Mouse (Mus musculus) heart, embryonic 12.5 days (tissue): ENCODE measurements around the gene Usp47. TPM values are rescaled to one million over a fixed set of nuclear protein-coding genes. Genes with fewer than 3 reads are reported as not detected.
A peak's percentile ranks its signal among the peaks of the same experiment; 100 is the strongest.

ENCODE experiments used
- ATAC-seq: fragments of 200-750 bp; cut with Nextera tagmentation; 2 replicates; pipeline ENCODE4 v1.8.0; 2017; ENCODE audit warnings: moderate TSS enrichment, moderate library complexity; ENCODE audit not compliant: insufficient number of reproducible peaks, low FRiP score
- H3K27ac ChIP-seq: fragments of 300-500 bp; sonication (generic); 2 replicates; pipeline ENCODE4 v1.5.1; 2016; ENCODE audit warnings: mild to moderate bottlenecking, moderate library complexity; ENCODE audit not compliant: poor library complexity, severe bottlenecking
- H3K27me3 ChIP-seq: fragments of 300-500 bp; sonication (generic); replicated peaks from 2 replicates; pipeline ENCODE4 v1.6.1; 2016; ENCODE audit warnings: mild to moderate bottlenecking, moderate library complexity
- H3K36me3 ChIP-seq: fragments of 300-500 bp; sonication (generic); 2 replicates; pipeline ENCODE4 v1.6.1; 2016; ENCODE audit warnings: mild to moderate bottlenecking, moderate library complexity
- H3K4me1 ChIP-seq: fragments of 300-500 bp; sonication (generic); replicated peaks from 2 replicates; pipeline ENCODE4 v1.6.1; 2016; ENCODE audit warnings: mild to moderate bottlenecking
- H3K4me2 ChIP-seq: fragments of 300-500 bp; sonication (generic); 2 replicates; pipeline ENCODE4 v1.6.1; 2016; ENCODE audit warnings: mild to moderate bottlenecking, moderate library complexity
- H3K4me3 ChIP-seq: fragments of 300-500 bp; sonication (generic); 2 replicates; pipeline ENCODE4 v1.5.1; 2016; ENCODE audit warnings: mild to moderate bottlenecking
- H3K9ac ChIP-seq: fragments of 300-500 bp; sonication (generic); 2 replicates; pipeline ENCODE4 v1.6.1; 2016; ENCODE audit warnings: mild to moderate bottlenecking, moderate library complexity
- H3K9me3 ChIP-seq: fragments of 300-500 bp; sonication (generic); replicated peaks from 2 replicates; pipeline ENCODE4 v1.6.1; 2016; ENCODE audit warnings: mild to moderate bottlenecking, moderate library complexity
- WGBS: fragments of 180-500 bp; shearing (Covaris S2); methylation state at CpG from one replicate; pipeline ENCODE4 v1.1.7; 2016; 5-methylcytosine and 5-hydroxymethylcytosine counted together
- polyA plus RNA-seq: library from polyadenylated mRNA; unstranded; fragments of >200 nt; fragmentation: Nextera tagmentation; extraction: Ambion mirVana; gene quantifications from 2 replicates; pipeline ENCODE4 v1.2.1, GENCODE M21; 2016

Usp47 gene
- polyA plus RNA-seq, 1 experiment from 2014 or later, result 93.3 TPM

DNA sequence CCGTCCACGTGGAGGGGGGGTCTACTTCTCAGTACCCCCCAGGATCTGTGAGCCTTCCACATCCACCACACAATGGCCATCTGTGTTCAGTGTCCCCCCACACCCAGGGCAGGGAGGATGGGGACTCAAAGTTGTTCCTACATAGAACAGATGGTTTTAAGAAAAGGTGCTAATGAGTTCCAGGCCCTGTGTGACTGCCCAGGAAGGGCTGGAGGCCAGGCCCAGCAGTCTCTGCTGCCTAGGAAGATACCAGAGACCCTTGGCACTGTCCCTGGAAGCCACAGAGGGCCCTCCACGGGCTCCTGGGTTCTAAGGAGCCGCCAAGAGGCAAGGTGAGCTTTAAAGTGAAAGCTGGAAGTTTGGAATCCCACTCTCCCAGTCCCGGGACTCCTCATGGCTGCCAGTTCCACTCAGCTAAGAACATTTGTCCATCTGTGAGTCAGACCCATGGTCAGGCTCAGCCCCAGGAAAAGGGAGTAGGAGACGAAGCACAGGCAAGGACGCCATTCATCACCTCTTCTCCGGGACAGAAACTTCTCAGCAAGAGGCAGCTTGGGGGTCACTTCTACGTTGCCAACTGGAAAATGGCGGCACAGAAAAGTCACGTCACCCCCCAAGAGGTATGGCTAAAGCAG, 98.7 kb downstream of the Usp47 start:
- Histone ChIP-seq H3K36me3 (peaks cover 27% of the 10 kb centered on the region; the same call in 1 of the 2 replicates), H3K4me2 (no peak overlapping the region), H3K27ac (no peak overlapping the region), H3K27me3 (no peaks in the 10 kb centered on the region), H3K9ac (no peak overlapping the region), H3K4me1 (peaks cover 48% of the 10 kb centered on the region), H3K9me3 (no peaks in the 10 kb centered on the region), H3K4me3 (no peak overlapping the region)
- 56% methylated on average over 11 of the region's 11 CpGs for WGBS
- no peak for ATAC-seq

- H3K36me3 ChIP-seq, result peaks cover 13% of the 10 kb centered on the region; the same call in 1 of the 2 replicates
- no peaks in the 10 kb centered on the region for H3K9me3 ChIP-seq
- H3K4me1 ChIP-seq, result peaks cover 65% of the 10 kb centered on the region
- no peak overlapping the region for H3K27ac ChIP-seq
- 82% methylated on average over 5 of the region's 5 CpGs for WGBS
- no peak for ATAC-seq
- no peak overlapping the region for H3K4me2 ChIP-seq
- no peaks in the 10 kb centered on the region for H3K27me3 ChIP-seq
- no peak overlapping the region for H3K9ac ChIP-seq
- H3K4me3 ChIP-seq, result no peak overlapping the region
These were observed 100.3 kb downstream of the Usp47 start for GRCm38 (mm10) chr7:112123612-112124011.

DNA sequence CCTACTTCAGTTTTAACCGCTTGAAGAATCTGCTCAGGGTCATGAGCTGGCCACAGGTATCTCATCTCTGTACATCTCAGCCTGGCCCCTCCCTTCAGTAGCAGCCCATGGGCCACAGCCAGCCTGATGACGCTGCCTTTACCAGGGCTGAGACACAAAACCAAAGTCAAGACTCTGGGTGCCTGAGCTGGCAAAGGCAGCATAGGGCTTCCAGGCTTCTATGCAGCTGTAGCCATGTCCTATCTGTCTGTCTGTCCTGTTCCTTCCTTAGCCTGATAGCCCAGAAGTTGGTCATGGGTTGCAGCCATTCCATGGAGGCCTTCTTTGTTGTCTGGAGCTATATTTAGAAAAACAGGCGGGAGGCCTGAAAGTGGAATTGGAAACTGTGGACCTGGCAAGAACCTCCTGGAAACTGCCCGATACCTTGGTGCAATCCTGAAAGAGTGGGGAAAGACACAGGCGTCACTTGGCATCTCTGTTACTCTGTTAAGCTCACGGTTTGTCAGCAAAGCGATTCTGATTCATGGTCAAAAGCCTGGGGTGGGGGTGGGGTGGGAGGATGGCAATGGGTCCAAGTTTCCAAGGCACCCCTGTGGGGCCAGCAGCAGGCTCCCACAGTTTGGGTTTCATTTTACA, 102.4 kb downstream of the Usp47 start:
- H3K4me2 ChIP-seq, result no peak overlapping the region
- no peak overlapping the region for H3K9ac ChIP-seq
- 62% methylated on average over 7 of the region's 7 CpGs for WGBS
- ATAC-seq, result no peak
- H3K27ac ChIP-seq, result peak overlapping the region; percentile 69
- H3K36me3 ChIP-seq, result peaks cover 1% of the 10 kb centered on the region; the same call in 1 of the 2 replicates
- H3K27me3 ChIP-seq, result no peaks in the 10 kb centered on the region
- no peaks in the 10 kb centered on the region for H3K9me3 ChIP-seq
- H3K4me3 ChIP-seq, result no peak overlapping the region
- peaks cover 83% of the 10 kb centered on the region for H3K4me1 ChIP-seq

DNA sequence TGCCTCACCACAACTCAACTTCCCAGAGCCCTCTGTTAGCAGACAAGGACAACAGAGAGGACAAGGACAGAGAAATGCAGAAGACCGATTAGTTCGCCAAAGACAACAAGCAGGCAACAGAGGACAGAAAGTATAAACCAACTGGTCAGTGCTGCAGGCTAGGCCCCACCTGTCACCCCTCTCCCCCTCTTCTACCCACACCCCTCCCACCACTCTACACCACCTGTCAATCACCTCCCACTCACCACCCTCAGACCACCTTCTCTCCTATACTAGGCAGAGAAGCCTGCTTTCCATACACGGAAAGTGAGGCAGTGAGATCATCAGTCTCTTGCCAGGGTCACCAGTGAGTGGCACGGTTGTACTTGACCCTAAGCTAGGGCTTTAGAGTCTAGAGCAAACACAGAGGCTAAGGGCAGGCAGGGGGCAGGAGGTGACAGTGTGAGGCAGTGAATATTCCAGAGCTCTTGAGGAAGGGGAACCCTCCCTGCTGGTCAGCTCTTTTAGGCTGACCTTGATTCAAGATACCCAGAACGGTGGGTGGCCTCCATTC, 103.9 kb downstream of the Usp47 start:
- Histone ChIP-seq H3K4me2 (no peak overlapping the region), H3K27ac (peak overlapping the region; percentile 65), H3K4me1 (peaks cover 69% of the 10 kb centered on the region), H3K9ac (no peak overlapping the region), H3K36me3 (no peaks in the 10 kb centered on the region), H3K27me3 (no peaks in the 10 kb centered on the region), H3K4me3 (no peak overlapping the region), H3K9me3 (no peaks in the 10 kb centered on the region)
- WGBS, result 47% methylated on average over 5 of the region's 5 CpGs
- ATAC-seq, result peak; percentile 38; the same call in 1 of the 2 replicates

GRCm38 (mm10) chr7:112127954-112128353, 104.7 kb downstream of the Usp47 start:
- Histone ChIP-seq H3K4me2 (no peak overlapping the region), H3K36me3 (no peaks in the 10 kb centered on the region), H3K9ac (no peak overlapping the region), H3K4me3 (no peak overlapping the region), H3K27me3 (no peaks in the 10 kb centered on the region), H3K27ac (peak overlapping the region; percentile 65; the same call in 1 of the 2 replicates), H3K4me1 (peaks cover 62% of the 10 kb centered on the region), H3K9me3 (no peaks in the 10 kb centered on the region)
- no peak for ATAC-seq
- 81% methylated on average over 4 of the region's 4 CpGs for WGBS

DNA sequence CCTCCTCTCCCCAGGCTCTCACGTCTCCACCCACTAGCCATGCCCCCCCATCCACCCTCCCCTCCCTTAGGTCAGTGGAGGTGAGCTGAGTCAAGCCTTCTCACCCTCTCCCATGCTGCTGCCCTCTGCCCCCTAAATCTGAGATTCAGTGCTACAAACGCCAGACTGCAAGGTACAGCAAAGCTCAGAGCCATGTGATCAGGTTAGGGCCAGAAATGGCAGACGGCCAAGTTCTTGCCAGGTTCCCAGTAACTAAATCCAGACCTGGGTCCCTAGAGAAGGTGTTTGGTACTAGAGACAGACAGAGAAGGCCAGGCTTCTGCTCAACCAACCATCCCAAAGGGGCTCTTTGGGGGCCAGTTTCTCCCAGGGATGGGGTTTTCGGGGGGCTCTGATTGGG, 105.5 kb downstream of the Usp47 start:
- H3K27ac ChIP-seq, result peak overlapping the region; percentile 62
- 48% methylated on average over 4 of the region's 4 CpGs for WGBS
- no peak overlapping the region for H3K4me2 ChIP-seq
- ATAC-seq, result peak; percentile 23; the same call in 1 of the 2 replicates
- H3K4me3 ChIP-seq, result no peak overlapping the region
- H3K9me3 ChIP-seq, result no peaks in the 10 kb centered on the region
- H3K36me3 ChIP-seq, result no peaks in the 10 kb centered on the region
- no peaks in the 10 kb centered on the region for H3K27me3 ChIP-seq
- no peak overlapping the region for H3K9ac ChIP-seq
- H3K4me1 ChIP-seq, result peaks cover 62% of the 10 kb centered on the region

GRCm38 (mm10) chr7:112129851-112130250, 106.5 kb downstream of the Usp47 start:
- Histone ChIP-seq H3K4me2 (no peak overlapping the region), H3K9me3 (no peaks in the 10 kb centered on the region), H3K36me3 (no peaks in the 10 kb centered on the region), H3K4me3 (no peak overlapping the region), H3K27me3 (no peaks in the 10 kb centered on the region), H3K27ac (no peak overlapping the region), H3K9ac (no peak overlapping the region), H3K4me1 (peaks cover 55% of the 10 kb centered on the region)
- ATAC-seq, result no peak
- 70% methylated on average over 6 of the region's 6 CpGs for whole genome bisulfite sequencing

- no peak overlapping the region for H3K4me2 ChIP-seq
- no peaks in the 10 kb centered on the region for H3K27me3 ChIP-seq
- H3K36me3 ChIP-seq, result no peaks in the 10 kb centered on the region
- H3K4me1 ChIP-seq, result peaks cover 50% of the 10 kb centered on the region
- no peak for ATAC-seq
- H3K9ac ChIP-seq, result no peak overlapping the region
- H3K9me3 ChIP-seq, result no peaks in the 10 kb centered on the region
- H3K4me3 ChIP-seq, result no peak overlapping the region
- 87% methylated on average over 3 of the region's 3 CpGs for WGBS
- H3K27ac ChIP-seq, result no peak overlapping the region
These were observed 107.4 kb downstream of the Usp47 start for GRCm38 (mm10) chr7:112130660-112131059.

GRCm38 (mm10) chr7:112132005-112132404, 108.7 kb downstream of the Usp47 start:
- no peak overlapping the region for H3K4me3 ChIP-seq
- no peaks in the 10 kb centered on the region for H3K27me3 ChIP-seq
- no peaks in the 10 kb centered on the region for H3K9me3 ChIP-seq
- peaks cover 43% of the 10 kb centered on the region for H3K4me1 ChIP-seq
- H3K4me2 ChIP-seq, result no peak overlapping the region
- no peak overlapping the region for H3K27ac ChIP-seq
- no peak overlapping the region for H3K9ac ChIP-seq
- WGBS, result 82% methylated on average over 6 of the region's 6 CpGs
- ATAC-seq, result no peak
- no peaks in the 10 kb centered on the region for H3K36me3 ChIP-seq

GRCm38 (mm10) chr7:112133277-112133676, 110.0 kb downstream of the Usp47 start:
- no peak overlapping the region for H3K9ac ChIP-seq
- H3K4me3 ChIP-seq, result no peak overlapping the region
- H3K4me2 ChIP-seq, result no peak overlapping the region
- no peak overlapping the region for H3K27ac ChIP-seq
- no peaks in the 10 kb centered on the region for H3K27me3 ChIP-seq
- H3K4me1 ChIP-seq, result peaks cover 35% of the 10 kb centered on the region
- WGBS, result 91% methylated on average over 5 of the region's 5 CpGs
- H3K36me3 ChIP-seq, result no peaks in the 10 kb centered on the region
- no peaks in the 10 kb centered on the region for H3K9me3 ChIP-seq
- ATAC-seq, result no peak

DNA sequence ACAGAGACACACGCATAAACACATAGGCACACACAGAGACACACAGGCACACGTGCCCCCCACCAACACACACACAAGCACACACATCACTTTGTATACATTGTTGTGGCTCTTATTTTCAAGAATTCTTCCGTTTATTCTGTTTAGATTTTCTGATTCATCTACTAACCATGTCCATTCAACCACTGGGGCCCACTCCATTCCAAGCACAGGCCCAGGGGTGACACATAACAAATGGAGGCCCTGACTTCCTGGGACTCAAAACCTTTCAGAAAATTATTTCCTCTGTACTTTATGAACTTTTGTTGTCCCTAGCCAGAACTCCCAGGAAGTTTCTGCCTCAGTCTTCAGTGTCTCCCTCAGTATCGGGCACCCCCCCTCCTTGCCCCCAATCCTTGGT, 111.9 kb downstream of the Usp47 start:
- Histone ChIP-seq H3K36me3 (no peaks in the 10 kb centered on the region), H3K9me3 (no peaks in the 10 kb centered on the region), H3K4me1 (peaks cover 28% of the 10 kb centered on the region), H3K27ac (no peak overlapping the region; the same call in 1 of the 2 replicates), H3K9ac (no peak overlapping the region), H3K4me2 (no peak overlapping the region), H3K4me3 (no peak overlapping the region), H3K27me3 (no peaks in the 10 kb centered on the region)
- WGBS, result 88% methylated on average over 4 of the region's 4 CpGs
- ATAC-seq, result no peak
